Mouse (Mus musculus): Measurements from ENCODE around the gene Ttc39a. TPM values are rescaled to one million over a fixed set of nuclear protein-coding genes. Genes with fewer than 3 reads are reported as not detected.
"Not testable (repeated sequence)": the region's sequence is repeated elsewhere in the genome, so short reads cannot be mapped to it uniquely, and the experiment has no call there.

Ttc39a gene
- not detected for polyA plus RNA-seq (2017; shearing (Covaris generic))

- no peak for ATAC-seq
Measured at GRCm38 (mm10) chr4:109406486-109407175, at the start of gene Ttc39a. Ttc39a (plus strand) TSS chr4:109406623.

- no peak for ATAC-seq
Measured at GRCm38 (mm10) chr4:109378107-109378506, 28.3 kb upstream of the Ttc39a start.

GRCm38 (mm10) chr4:109382457-109382856, 24.0 kb upstream of the Ttc39a start:
- no peak for ATAC-seq

- no peak for ATAC-seq
Measured at GRCm38 (mm10) chr4:109385599-109385998, 20.8 kb upstream of the Ttc39a start.

- ATAC-seq, result no peak
Measured at GRCm38 (mm10) chr4:109393229-109393779, 13.1 kb upstream of the Ttc39a start.

GRCm38 (mm10) chr4:109393902-109394301, 12.5 kb upstream of the Ttc39a start:
- no peak for ATAC-seq

GRCm38 (mm10) chr4:109394314-109395074, 11.9 kb upstream of the Ttc39a start:
- ATAC-seq, result no peak

GRCm38 (mm10) chr4:109400366-109400980, 6.0 kb upstream of the Ttc39a start:
- no peak for ATAC-seq

- no peak for ATAC-seq
Measured at GRCm38 (mm10) chr4:109401176-109401689, 5.2 kb upstream of the Ttc39a start.

- not testable (repeated sequence) for ATAC-seq
Measured at GRCm38 (mm10) chr4:109404908-109405307, 1.5 kb upstream of the Ttc39a start.

- no peak for ATAC-seq
Measured at GRCm38 (mm10) chr4:109405415-109405814, 1.0 kb upstream of the Ttc39a start.

GRCm38 (mm10) chr4:109406054-109406485, 353 bp upstream of the Ttc39a start:
- ATAC-seq, result no peak

GRCm38 (mm10) chr4:109407176-109407520, 725 bp downstream of the Ttc39a start:
- ATAC-seq, result no peak

- ATAC-seq, result no peak
Measured at GRCm38 (mm10) chr4:109407701-109408485, 1.5 kb downstream of the Ttc39a start.

GRCm38 (mm10) chr4:109410681-109411376, 4.4 kb downstream of the Ttc39a start:
- no peak for ATAC-seq

- no peak for ATAC-seq
Measured at GRCm38 (mm10) chr4:109411377-109411967, 5.0 kb downstream of the Ttc39a start.

GRCm38 (mm10) chr4:109412233-109412632, 5.8 kb downstream of the Ttc39a start:
- no peak for ATAC-seq

- no peak for ATAC-seq
Measured at GRCm38 (mm10) chr4:109417998-109418397, 11.6 kb downstream of the Ttc39a start.

- no peak for ATAC-seq
Measured at GRCm38 (mm10) chr4:109419017-109419416, 12.6 kb downstream of the Ttc39a start.

GRCm38 (mm10) chr4:109419563-109419962, 13.1 kb downstream of the Ttc39a start:
- ATAC-seq, result no peak

- ATAC-seq, result no peak
Measured at GRCm38 (mm10) chr4:109420138-109420795, 13.8 kb downstream of the Ttc39a start.
